Mouse (Mus musculus): ENCODE measurements around the gene Cd9. TPM values are rescaled to one million over a fixed set of nuclear protein-coding genes. Genes with fewer than 3 reads are reported as not detected.

Gene Cd9
- total and polyA plus RNA-seq, 3 experiments = 12.1 to 27.5 (median 21.6) TPM

DNA sequence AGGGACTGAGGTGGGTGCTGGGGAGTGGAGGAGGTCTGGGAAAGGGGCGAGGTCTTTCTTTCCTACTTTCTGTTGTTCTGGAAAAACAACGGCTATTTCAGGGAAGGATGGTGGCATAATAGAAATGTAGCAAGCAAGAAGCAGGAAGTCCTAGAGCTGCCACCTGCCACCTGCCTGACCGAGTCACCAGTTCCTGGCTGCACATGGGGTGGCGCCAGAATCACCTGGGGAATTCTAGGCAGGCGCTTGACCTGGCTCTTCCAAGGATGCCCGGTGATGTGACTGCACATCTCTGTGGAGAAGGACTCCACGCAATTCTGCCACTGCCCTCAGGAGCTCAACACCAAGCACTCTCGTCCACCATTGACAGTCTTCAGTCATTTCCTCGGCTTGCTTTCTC lies 15.2 kb downstream of the Cd9 start:
- Histone ChIP-seq H3K4me2 (ENCODE audit: insufficient read depth, low read depth, poor library complexity, severe bottlenecking) (no peak overlapping the region), H3K9me3 (replicated peaks; ENCODE audit: low read length) (no peaks in the 10 kb centered on the region), H3K9ac (ENCODE audit: insufficient read depth, low read depth) (no peak overlapping the region), H3K79me2 (replicated peaks; ENCODE audit: control insufficient read depth, extremely low read depth, insufficient read depth, poor library complexity, severe bottlenecking) (no peaks in the 10 kb centered on the region), H3K27ac (ENCODE audit: insufficient read depth, low read depth) (no peak overlapping the region), H3K27me3 (replicated peaks) (no peaks in the 10 kb centered on the region), H3K4me1 (ENCODE audit: control insufficient read depth in 1 of 2, insufficient read depth in 2 of 2) (peaks cover 31 to 94% of the 10 kb centered on the region in 2 experiments), H3K36me3 (replicated peaks in 1 of 2; ENCODE audit: control insufficient read depth in 1 of 2, insufficient read depth in 1 of 2, low read length in 1 of 2) (peaks cover 0 to 3% of the 10 kb centered on the region in 2 experiments), H3K4me3 (replicated peaks in 1 of 3; ENCODE audit: low read depth in 2 of 3, low read length in 2 of 3, poor library complexity in 1 of 3) (no peak overlapping the region)
- in situ Hi-C loops (cut with MboI; ENCODE audit: low pct_ligation_motif_present, low pct_unique_long_range_greater_than_20kb, low sequenced_read_pairs) = loop anchor here (5.0 kb wide), 1 partner anchor 47 kb away; no protein-coding TSS in a partner anchor
- DNase-seq (ENCODE audit: extremely low read depth) = no peak
- dilution Hi-C loops (cut with MboI; ENCODE audit: extremely low pct_ligation_motif_present, extremely low pct_unique_long_range_greater_than_20kb, low sequenced_read_pairs) = no loop called here
- TF ChIP-seq ELF1 (IDR thresholded peaks at IDR 0.05; ENCODE audit: low read depth, low read length) (peak; percentile 23; the same call in 1 of the 2 replicates), RAD21 (IDR thresholded peaks at IDR 0.05; ENCODE audit: low read depth, low read length) (no peak)

DNA sequence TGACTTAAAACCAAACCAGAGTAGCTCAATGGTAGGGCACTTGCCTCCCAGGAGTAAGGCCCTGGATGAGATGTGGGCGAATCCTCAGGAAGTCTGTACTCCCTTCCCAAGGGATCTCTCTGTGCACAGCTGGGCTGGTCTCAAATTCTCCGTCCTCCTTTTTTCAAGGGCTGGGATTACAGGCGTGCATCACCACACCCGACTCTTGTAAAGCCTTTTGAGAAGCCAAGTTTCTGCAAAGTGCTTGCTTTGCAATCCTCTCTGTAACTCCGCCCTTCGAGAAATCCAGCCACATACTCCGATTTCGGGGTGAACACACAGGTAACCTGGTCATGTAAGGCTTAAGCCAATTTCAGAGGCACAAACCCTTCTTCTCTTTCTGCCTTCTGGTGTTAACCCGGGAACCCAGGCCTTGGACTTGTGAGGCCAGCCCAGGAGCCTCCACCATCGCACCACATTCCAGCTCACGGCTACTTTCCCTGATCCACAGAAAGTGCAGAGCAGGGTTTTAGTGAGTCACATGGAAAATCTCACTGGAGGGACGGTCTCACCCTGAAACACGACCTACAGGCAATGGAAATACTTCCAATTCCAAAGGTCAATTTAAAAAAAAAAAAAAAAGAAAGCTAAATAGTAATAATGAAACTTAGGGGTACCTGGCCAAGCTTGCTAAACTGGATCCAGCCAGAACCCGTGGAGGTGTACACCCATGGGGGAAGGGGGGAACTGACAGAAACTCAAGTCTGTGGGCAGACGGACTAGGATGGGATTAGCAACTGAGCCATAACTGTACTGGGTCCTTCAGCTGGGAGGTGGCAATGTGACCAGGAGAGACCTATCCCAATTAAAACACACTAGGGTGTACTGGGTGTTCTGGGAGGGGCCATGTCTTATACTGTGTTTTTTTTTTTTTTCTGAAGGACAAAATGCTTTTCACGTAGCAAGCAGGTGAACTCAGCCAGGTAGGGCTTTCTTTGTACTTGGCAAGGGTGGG lies 16.2 kb downstream of the Cd9 start:
- DNase-seq (ENCODE audit: extremely low read depth) = no peak
- H3K9ac ChIP-seq (ENCODE audit: insufficient read depth, low read depth) = no peak overlapping the region
- H3K9me3 ChIP-seq (replicated peaks; ENCODE audit: low read length) = no peaks in the 10 kb centered on the region
- H3K79me2 ChIP-seq (replicated peaks; ENCODE audit: control insufficient read depth, extremely low read depth, insufficient read depth, poor library complexity, severe bottlenecking) = no peaks in the 10 kb centered on the region
- H3K27me3 ChIP-seq (replicated peaks) = no peaks in the 10 kb centered on the region
- TF ChIP-seq JUN (IDR thresholded peaks at IDR 0.05; ENCODE audit: insufficient read depth, low read depth, low read length) = no peak
- TF ChIP-seq ZNF384 (IDR thresholded peaks at IDR 0.05; ENCODE audit: low read depth, low read length) = peak; percentile 34; the same call in 1 of the 2 replicates
- peaks cover 0 to 3% of the 10 kb centered on the region in 2 experiments for H3K36me3 ChIP-seq (replicated peaks in 1 of 2; ENCODE audit: control insufficient read depth in 1 of 2, insufficient read depth in 1 of 2, low read length in 1 of 2)
- in situ Hi-C loops (cut with MboI; ENCODE audit: low pct_ligation_motif_present, low pct_unique_long_range_greater_than_20kb, low sequenced_read_pairs) = loop anchor here (5.0 kb wide), 1 partner anchor 46 kb away; no protein-coding TSS in a partner anchor
- no peak overlapping the region for H3K4me2 ChIP-seq (ENCODE audit: insufficient read depth, low read depth, poor library complexity, severe bottlenecking)
- H3K27ac ChIP-seq (ENCODE audit: insufficient read depth, low read depth) = no peak overlapping the region
- no peak overlapping the region for H3K4me3 ChIP-seq (replicated peaks in 1 of 3; ENCODE audit: low read depth in 2 of 3, low read length in 2 of 3, poor library complexity in 1 of 3)
- dilution Hi-C loops (cut with MboI; ENCODE audit: extremely low pct_ligation_motif_present, extremely low pct_unique_long_range_greater_than_20kb, low sequenced_read_pairs) = no loop called here
- peaks cover 25 to 88% of the 10 kb centered on the region in 2 experiments for H3K4me1 ChIP-seq (ENCODE audit: control insufficient read depth in 1 of 2, insufficient read depth in 2 of 2)

DNA sequence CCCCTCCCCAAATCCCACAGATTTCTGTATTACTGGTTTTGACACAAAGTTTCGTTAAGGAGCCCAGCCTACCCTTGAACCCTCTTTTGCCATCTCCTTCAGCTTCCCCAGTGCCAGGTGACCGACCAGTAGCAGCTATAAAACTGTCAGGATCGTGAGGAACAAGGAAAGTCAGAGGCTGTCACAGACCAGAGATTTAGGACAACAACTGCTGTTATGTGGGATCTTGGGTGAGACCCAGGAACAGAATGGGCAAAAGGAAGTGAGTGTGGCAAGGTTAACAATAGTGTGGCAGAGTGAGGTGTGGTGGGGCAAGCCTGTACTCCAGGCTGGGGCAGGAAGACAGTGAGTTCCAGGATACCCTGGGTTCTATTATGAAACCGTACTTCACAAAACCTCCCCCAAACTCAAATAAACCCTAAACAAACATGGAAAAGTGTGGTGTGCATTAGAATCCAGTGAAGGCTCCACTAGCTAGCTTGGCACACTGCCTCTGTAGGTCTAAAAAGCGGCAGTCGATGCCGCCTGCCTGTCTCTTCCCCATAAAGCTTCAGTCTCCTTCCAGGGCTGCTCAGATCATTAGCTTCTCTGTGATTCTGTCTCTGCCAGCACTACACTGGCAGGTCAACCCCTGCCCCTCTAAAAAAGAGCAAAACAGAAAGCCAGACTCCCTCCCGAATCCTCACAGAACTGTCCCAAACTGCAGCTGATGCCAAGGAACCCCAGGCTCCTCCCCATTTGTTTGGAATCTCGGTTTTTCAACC lies 17.6 kb downstream of the Cd9 start:
- Histone ChIP-seq H3K27me3 (replicated peaks) (no peaks in the 10 kb centered on the region), H3K4me1 (ENCODE audit: control insufficient read depth in 1 of 2, insufficient read depth in 2 of 2) (peaks cover 17 to 79% of the 10 kb centered on the region in 2 experiments), H3K4me2 (ENCODE audit: insufficient read depth, low read depth, poor library complexity, severe bottlenecking) (no peak overlapping the region), H3K27ac (ENCODE audit: insufficient read depth, low read depth) (no peak overlapping the region), H3K9me3 (replicated peaks; ENCODE audit: low read length) (no peaks in the 10 kb centered on the region), H3K36me3 (replicated peaks in 1 of 2; ENCODE audit: control insufficient read depth in 1 of 2, insufficient read depth in 1 of 2, low read length in 1 of 2) (peaks cover 0 to 3% of the 10 kb centered on the region in 2 experiments), H3K4me3 (replicated peaks in 1 of 3; ENCODE audit: low read depth in 2 of 3, low read length in 2 of 3, poor library complexity in 1 of 3) (no peak overlapping the region), H3K79me2 (replicated peaks; ENCODE audit: control insufficient read depth, extremely low read depth, insufficient read depth, poor library complexity, severe bottlenecking) (no peaks in the 10 kb centered on the region), H3K9ac (ENCODE audit: insufficient read depth, low read depth) (no peak overlapping the region)
- in situ Hi-C loops (cut with MboI; ENCODE audit: low pct_ligation_motif_present, low pct_unique_long_range_greater_than_20kb, low sequenced_read_pairs) (loop anchor here (5.0 kb wide), 1 partner anchor 45 kb away; no protein-coding TSS in a partner anchor), dilution Hi-C loops (cut with MboI; ENCODE audit: extremely low pct_ligation_motif_present, extremely low pct_unique_long_range_greater_than_20kb, low sequenced_read_pairs) (no loop called here)
- TF ChIP-seq ETS1 (conservative IDR thresholded peaks at IDR 0.05; ENCODE audit: low read depth, low read length) (no peak), UBTF (IDR thresholded peaks at IDR 0.05; ENCODE audit: low read depth, low read length) (no peak), EP300 (IDR thresholded peaks at IDR 0.05; ENCODE audit: low read length) (no peak), USF2 (conservative IDR thresholded peaks at IDR 0.05; ENCODE audit: low read depth, low read length) (no peak), RAD21 (IDR thresholded peaks at IDR 0.05; ENCODE audit: low read depth, low read length) (no peak), MEF2A (IDR thresholded peaks at IDR 0.05; ENCODE audit: borderline replicate concordance, low read depth, low read length) (no peak), ZMIZ1 (IDR thresholded peaks at IDR 0.05; ENCODE audit: low read depth, low read length) (no peak), RCOR1 (conservative IDR thresholded peaks at IDR 0.05; ENCODE audit: low read depth, low read length) (no peak), MYC (IDR thresholded peaks at IDR 0.05; ENCODE audit: low read depth, low read length) (no peak), ZC3H11A (IDR thresholded peaks at IDR 0.05; ENCODE audit: low read depth, low read length) (no peak), MAFK (IDR thresholded peaks at IDR 0.05; ENCODE audit: insufficient replicate concordance, low read length) (no peak), ZNF384 (IDR thresholded peaks at IDR 0.05; ENCODE audit: low read depth, low read length) (no peak), MAZ (IDR thresholded peaks at IDR 0.05; ENCODE audit: low read depth, low read length) (no peak), JUN (IDR thresholded peaks at IDR 0.05; ENCODE audit: insufficient read depth, low read depth, low read length) (no peak), HCFC1 (IDR thresholded peaks at IDR 0.05; ENCODE audit: low read depth, low read length) (no peak), CHD2 (IDR thresholded peaks at IDR 0.05; ENCODE audit: low read length) (no peak), SMC3 (IDR thresholded peaks at IDR 0.05; ENCODE audit: low read depth, low read length) (no peak), GABPA (IDR thresholded peaks at IDR 0.05; ENCODE audit: insufficient replicate concordance, low read depth, low read length) (no peak), E2F4 (IDR thresholded peaks at IDR 0.05; ENCODE audit: insufficient replicate concordance, low read depth, low read length) (no peak)
- DNase-seq (ENCODE audit: extremely low read depth) = no peak

All from CH12.LX (cell line).